24 mouse cellular contexts compared by ENCODE assay signal in the genomic region with DNA sequence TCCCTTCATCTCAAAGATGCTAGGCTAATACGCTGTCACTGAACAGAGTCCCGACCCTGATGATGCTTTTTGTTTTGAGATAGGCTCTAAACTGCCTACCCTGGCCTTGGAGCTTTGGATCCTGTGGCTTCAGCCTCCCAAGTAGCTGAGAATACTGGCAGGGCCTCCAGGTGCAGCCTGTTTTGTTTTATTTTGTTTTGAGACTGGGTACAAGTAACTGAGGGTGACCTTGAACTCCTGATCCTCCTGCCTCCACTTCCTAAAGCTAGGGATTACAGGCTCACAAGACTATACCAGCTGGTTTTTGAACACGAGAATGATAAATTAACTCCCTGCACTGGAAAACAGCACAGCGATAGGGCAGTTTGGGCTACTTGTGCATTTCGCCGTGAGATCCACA. TPM values are rescaled to one million over a fixed set of nuclear protein-coding genes. Genes with fewer than 3 reads are reported as not detected.
DNase-seq lines count a peak whose midpoint lies in the region; ATAC-seq lines count a peak whose summit lies in the region.
"Had no signal": no experiment of that assay in that cellular context is flagged by ENCODE, and none has a peak within 500 bp of the region (broad histone marks: within the 10 kb centered on the region; RNA-seq: fewer than 3 reads in every experiment).

No protein-coding gene starts in this region.

- no peak overlapping the region for H3K27ac ChIP-seq in heart, embryonic 13.5 days (replicated peaks)
- no peak overlapping the region for H3K27ac ChIP-seq in forebrain, embryonic 15.5 days (replicated peaks)
- H3K27ac ChIP-seq: embryonic facial prominence, embryonic 13.5 days; embryonic facial prominence, embryonic 15.5 days; forebrain, embryonic 10.5 days; forebrain, embryonic 12.5 days had no signal

- no peak for ATAC-seq in heart, embryonic 13.5 days (ENCODE audit: extremely low read depth, insufficient number of reproducible peaks, low FRiP score, low TSS enrichment)
- ATAC-seq in forebrain, embryonic 15.5 days (replicated peaks) = no peak
- ATAC-seq: CD4-positive, CD25-positive, alpha-beta regulatory T cell, adult 4 months; forebrain, embryonic 14.5 days; forebrain, postnatal 0 days had no signal

- no peaks in the 10 kb centered on the region for H3K36me3 ChIP-seq in heart, embryonic 13.5 days
- no peaks in the 10 kb centered on the region for H3K36me3 ChIP-seq in forebrain, embryonic 15.5 days
- H3K36me3 ChIP-seq: embryonic facial prominence, embryonic 13.5 days; embryonic facial prominence, embryonic 15.5 days; forebrain, embryonic 10.5 days; forebrain, embryonic 12.5 days had no signal

- H3K4me2 ChIP-seq in heart, embryonic 13.5 days = no peak overlapping the region
- no peak overlapping the region for H3K4me2 ChIP-seq in forebrain, embryonic 15.5 days (replicated peaks)
- H3K4me2 ChIP-seq: embryonic facial prominence, embryonic 13.5 days; embryonic facial prominence, embryonic 15.5 days; forebrain, embryonic 12.5 days had no signal

- H3K9me3 ChIP-seq in heart, embryonic 13.5 days = no peaks in the 10 kb centered on the region
- H3K9me3 ChIP-seq in forebrain, embryonic 15.5 days = no peaks in the 10 kb centered on the region
- H3K9me3 ChIP-seq: embryonic facial prominence, embryonic 13.5 days; embryonic facial prominence, embryonic 15.5 days; forebrain, embryonic 10.5 days; forebrain, embryonic 12.5 days had no signal

- H3K27me3 ChIP-seq in heart, embryonic 13.5 days (replicated peaks) = no peaks in the 10 kb centered on the region
- no peaks in the 10 kb centered on the region for H3K27me3 ChIP-seq in forebrain, embryonic 15.5 days
- H3K27me3 ChIP-seq: CH12.LX; embryonic facial prominence, embryonic 13.5 days; embryonic facial prominence, embryonic 15.5 days; forebrain, embryonic 12.5 days had no signal

- WGBS in heart, embryonic 13.5 days = 82% methylated on average over 6 of the region's 6 CpGs
- WGBS in forebrain, embryonic 15.5 days = 90% methylated on average over 6 of the region's 6 CpGs

- no peak for DNase-seq in heart, postnatal 36 days
- peak; percentile 73 for DNase-seq in ES-CJ7 (ENCODE audit: low read depth, low spot score)
- DNase-seq in ZHBTc4 (ENCODE audit: low read depth, low spot score) = peak; percentile 32
- DNase-seq: adrenal gland, adult 2 months; adrenal gland, postnatal 10 days; adrenal gland, postnatal 25 days; B cell, adult 2 months; cerebellum, adult 11-12 months; cerebellum, adult 2 months; cerebellum, adult 9-10 months; cerebellum, postnatal 10 days; cerebellum, postnatal 36 days; embryo, embryonic 11 days; forebrain, postnatal 0 days had no signal

- peaks cover 20% of the 10 kb centered on the region for H3K4me1 ChIP-seq in heart, embryonic 13.5 days
- peaks cover 5% of the 10 kb centered on the region for H3K4me1 ChIP-seq in forebrain, embryonic 15.5 days

- intact Hi-C loops in heart, postnatal 36 days (cut with DNase I) = no loop called here

- 0 out of 2 replicates have a peak overlapping the region, but pooled peaks have one; percentile 28 for H3K9ac ChIP-seq in heart, embryonic 13.5 days
- no peak overlapping the region for H3K9ac ChIP-seq in forebrain, embryonic 15.5 days (replicated peaks)
- H3K9ac ChIP-seq: embryonic facial prominence, embryonic 13.5 days; embryonic facial prominence, embryonic 15.5 days; forebrain, embryonic 12.5 days; forebrain, postnatal 0 days had no signal

- H3K4me3 ChIP-seq in heart, embryonic 13.5 days = no peak overlapping the region
- no peak overlapping the region for H3K4me3 ChIP-seq in forebrain, embryonic 15.5 days
- H3K4me3 ChIP-seq: embryonic facial prominence, embryonic 13.5 days; embryonic facial prominence, embryonic 15.5 days; erythroblast, embryonic 14.5 days; forebrain, embryonic 10.5 days; forebrain, embryonic 12.5 days had no signal

RNA-seq across cellular contexts. Expression of a gene that starts 27.6 kb away (rescaled TPM):
- polyA plus RNA-seq in heart, embryonic 13.5 days (2015; fragmentation: Nextera tagmentation; extraction: Ambion mirVana) = 196 and 202 TPM in 2 replicates
- total RNA-seq in heart, postnatal 36 days (2021) = 100 to 1,000 TPM; 167 to 200 TPM
- polyA plus RNA-seq in forebrain, embryonic 15.5 days (2015; fragmentation: Nextera tagmentation; extraction: Ambion mirVana) = 410 and 421 TPM in 2 replicates

RNA-seq across cellular contexts. Expression of a gene that starts 40.7 kb away (rescaled TPM):
- 12.1 and 12.3 TPM in 2 replicates for polyA plus RNA-seq in heart, embryonic 13.5 days (2015; fragmentation: Nextera tagmentation; extraction: Ambion mirVana)
- total RNA-seq in heart, postnatal 36 days (2021) = 10 to 100 TPM; 77.4 to 81.4 TPM
- polyA plus RNA-seq in forebrain, embryonic 15.5 days (2015; fragmentation: Nextera tagmentation; extraction: Ambion mirVana) = 6.6 and 8.2 TPM in 2 replicates

RNA-seq across cellular contexts. Expression of a gene that starts 46.2 kb away (rescaled TPM):
- 197 and 213 TPM in 2 replicates for polyA plus RNA-seq in heart, embryonic 13.5 days (2015; fragmentation: Nextera tagmentation; extraction: Ambion mirVana)
- 100 to 1,000 TPM; 105 to 109 TPM for total RNA-seq in heart, postnatal 36 days (2021)
- 140 and 150 TPM in 2 replicates for polyA plus RNA-seq in forebrain, embryonic 15.5 days (2015; fragmentation: Nextera tagmentation; extraction: Ambion mirVana)

Comparison
In these comparisons a context has a peak if more than half of its experiments do, and no peak if none do; other contexts are left out.
1. DNase-seq: peak in ES-CJ7 (single experiment) and ZHBTc4 (single experiment); none in heart, postnatal 36 days (0 of 2).